Mouse (Mus musculus): ENCODE results near the gene Nipbl.
A peak's percentile ranks its signal among the peaks of the same experiment; 100 is the strongest.
"Not testable (repeated sequence)": the region's sequence is repeated elsewhere in the genome, so short reads cannot be mapped to it uniquely, and the experiment has no call there.

The Nipbl gene

GRCm38 (mm10) chr15:8443926-8444889 lies at the start of gene Nipbl:
Gene Nipbl, minus strand, starts transcription at chr15:8444463.
- peak; percentile 89 to 92 for DNase-seq (ENCODE audit: low spot score in 2 of 2)

DNA sequence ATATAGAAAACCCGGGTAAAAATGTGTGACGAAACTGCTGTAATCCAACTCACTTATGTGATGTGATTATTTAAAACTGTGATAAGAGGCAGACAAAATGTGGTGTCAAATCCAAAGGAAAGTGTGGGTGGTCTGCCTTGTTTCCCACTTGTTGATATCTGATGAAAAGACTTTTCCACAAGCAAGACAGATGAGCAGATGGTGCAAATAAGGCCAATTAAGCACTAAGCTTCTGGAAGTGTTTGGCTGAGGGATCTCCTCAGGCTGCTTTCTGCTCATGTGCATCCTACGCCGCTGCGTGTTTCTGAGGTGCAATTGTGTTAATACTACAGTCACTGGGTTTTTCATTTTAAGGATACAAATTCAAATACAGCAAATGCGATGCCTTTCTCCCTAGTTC lies 41.0 kb upstream of the Nipbl start:
- DNase-seq (ENCODE audit: low spot score in 2 of 2): no peak

DNA sequence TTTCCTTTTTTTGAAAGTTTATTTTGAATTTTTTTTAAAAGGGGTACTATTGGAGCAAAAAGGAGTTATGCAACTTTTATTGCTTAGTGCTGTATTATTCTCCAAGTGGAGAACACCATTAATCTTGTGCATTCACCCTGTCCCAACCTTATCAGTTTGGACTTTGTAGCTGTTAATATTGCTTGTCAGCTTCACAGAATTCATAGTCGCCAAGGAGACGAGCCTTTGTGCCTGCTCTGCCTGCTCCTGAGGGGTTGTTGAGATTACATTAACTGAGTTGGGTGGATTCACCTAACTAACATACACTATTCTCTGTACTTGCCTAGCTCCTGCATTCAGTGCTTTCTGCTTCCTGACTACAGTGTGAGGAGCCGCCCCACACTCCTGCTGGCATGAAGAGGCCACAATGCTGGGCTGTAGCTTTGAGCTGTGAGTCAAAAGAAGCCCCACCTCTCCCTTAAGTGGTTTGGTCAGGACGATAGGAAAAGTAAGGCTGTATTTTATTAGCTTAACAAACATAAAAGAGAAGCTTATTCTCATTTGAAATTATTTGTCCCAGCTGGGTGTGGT lies 24.8 kb upstream of the Nipbl start:
- DNase-seq (ENCODE audit: low spot score in 2 of 2): no peak

DNA sequence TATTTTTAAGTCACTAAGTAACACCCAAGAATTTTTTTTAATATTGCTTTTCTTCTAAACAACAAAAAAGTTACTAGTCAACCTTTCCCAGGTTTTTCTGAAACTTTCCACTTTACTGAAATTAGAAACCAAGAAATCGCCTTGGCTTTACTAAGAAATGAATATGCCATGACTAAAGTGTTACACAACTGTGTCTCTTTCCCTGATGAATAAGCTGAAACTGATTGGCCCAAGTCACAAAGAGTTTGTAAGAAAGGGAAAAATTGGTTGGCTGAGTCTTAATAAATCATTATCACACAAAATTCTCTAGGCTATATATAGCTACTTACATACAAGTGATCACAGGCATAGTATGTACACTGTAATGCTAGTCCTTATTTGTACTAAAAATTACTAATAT lies 19.3 kb upstream of the Nipbl start:
- DNase-seq (ENCODE audit: low spot score in 2 of 2): no peak

DNA sequence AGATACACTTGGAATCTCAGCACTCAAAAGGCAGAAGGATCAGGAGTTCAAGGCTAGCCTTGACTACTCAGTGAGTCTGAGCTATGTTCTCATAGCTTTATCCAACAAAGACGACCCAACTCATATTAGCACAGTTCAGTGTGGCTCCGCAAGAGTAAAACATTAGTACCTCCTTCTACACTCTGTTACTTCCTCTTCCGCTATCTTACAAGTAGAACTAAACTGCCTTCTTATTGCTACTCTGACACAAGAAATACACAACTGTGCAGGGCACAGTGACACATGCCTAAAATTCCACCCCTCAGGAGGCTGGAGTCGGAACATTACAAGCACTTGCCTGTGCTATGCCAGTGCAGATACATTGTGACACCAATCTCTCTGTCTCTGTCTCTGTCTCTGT lies 18.5 kb upstream of the Nipbl start:
- DNase-seq (ENCODE audit: low spot score in 2 of 2): no peak

DNA sequence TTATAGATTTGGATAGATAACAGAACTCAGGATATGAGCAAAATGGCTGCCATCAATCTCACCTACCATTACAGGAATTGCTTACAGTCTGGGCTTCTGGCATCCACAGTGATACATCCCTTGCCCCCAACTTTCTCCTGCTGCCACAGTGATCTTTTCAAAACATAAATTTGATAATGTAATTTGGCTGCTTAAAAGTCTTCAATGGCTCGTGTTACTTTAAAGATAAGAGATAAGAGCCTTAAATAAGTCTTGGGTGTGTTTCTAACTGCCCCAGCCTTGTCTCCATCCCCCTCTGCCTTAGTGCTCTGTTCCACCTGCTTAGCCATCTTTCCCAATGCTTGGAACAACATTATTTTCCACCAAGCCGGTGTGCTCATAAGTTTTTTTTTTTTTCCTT lies 16.6 kb upstream of the Nipbl start:
- no peak for DNase-seq (ENCODE audit: low spot score in 2 of 2)

- DNase-seq (ENCODE audit: low spot score in 2 of 2): no peak
Measured at GRCm38 (mm10) chr15:8459979-8460378, 15.7 kb upstream of the Nipbl start.

- not testable (repeated sequence) for DNase-seq (ENCODE audit: low spot score in 2 of 2)
Measured at GRCm38 (mm10) chr15:8456223-8456622, 12.0 kb upstream of the Nipbl start.

DNA sequence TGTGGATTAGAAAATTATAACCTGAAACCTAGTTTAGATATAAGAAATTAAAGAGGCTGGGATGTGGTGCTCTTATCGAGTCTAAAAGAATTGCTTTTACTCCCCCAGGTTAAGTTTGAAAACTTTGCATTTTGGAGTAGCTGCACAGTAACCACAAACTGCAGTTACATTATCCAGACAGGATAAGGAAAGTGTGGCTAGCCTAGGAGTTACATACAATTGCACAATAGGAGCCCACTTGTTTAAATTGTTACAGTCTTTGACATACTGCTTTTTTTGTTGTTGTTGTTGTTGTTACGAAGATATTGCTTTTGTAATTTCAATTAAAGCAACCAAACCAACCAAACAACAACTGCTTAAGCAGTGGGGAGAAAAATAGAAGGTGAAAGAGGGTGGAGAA lies 11.2 kb upstream of the Nipbl start:
- no peak for DNase-seq (ENCODE audit: low spot score in 2 of 2)

DNA sequence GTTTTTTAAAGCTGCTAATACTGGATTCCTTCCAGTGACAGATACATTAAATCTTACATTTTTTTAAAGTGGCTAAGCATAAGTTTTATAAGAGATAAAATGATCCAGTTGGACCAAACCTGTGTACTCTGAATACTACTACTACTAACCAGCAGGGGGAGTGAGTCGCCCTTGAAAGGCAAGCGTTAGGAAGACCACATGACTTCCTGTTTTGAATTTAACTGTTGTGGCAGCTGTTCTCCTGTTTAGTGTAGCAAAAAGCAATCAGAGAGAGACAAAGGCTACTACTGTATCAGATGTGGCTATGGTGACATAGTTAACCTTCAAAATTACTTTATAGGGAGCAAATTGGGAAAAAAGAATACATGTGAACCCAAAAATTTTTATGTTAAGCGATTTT lies 6.8 kb upstream of the Nipbl start:
- peak; percentile 66 to 87 for DNase-seq (ENCODE audit: low spot score in 2 of 2)

GRCm38 (mm10) chr15:8447193-8447767 lies 3.0 kb upstream of the Nipbl start:
- no peak for DNase-seq (ENCODE audit: low spot score in 2 of 2)

DNA sequence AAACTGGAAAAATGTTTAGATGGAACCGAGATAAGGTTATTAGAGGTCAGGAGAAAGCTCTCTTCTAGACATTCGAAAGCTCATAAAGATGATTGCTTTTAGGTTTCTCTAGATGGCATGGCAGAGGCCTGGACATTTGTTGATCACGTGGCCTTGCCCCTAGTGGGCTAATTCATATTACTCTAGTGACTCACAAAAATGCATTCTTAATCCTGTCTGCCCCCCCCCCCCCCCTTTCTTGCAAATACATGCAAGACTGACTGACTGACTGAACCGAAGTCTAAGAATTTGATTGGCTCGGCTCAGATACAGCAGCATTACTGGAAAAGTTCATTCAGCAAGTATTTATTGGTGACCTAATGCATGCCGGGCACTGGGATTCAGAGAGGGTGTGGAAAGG lies 2.2 kb upstream of the Nipbl start:
- DNase-seq (ENCODE audit: low spot score in 2 of 2): no peak

- peak; percentile 37 to 48 for DNase-seq (ENCODE audit: low spot score in 2 of 2)
Measured at GRCm38 (mm10) chr15:8445951-8446419, 1.7 kb upstream of the Nipbl start.

- peak; percentile 78 to 80 for DNase-seq (ENCODE audit: low spot score in 2 of 2)
Measured at GRCm38 (mm10) chr15:8444890-8445597, 781 bp upstream of the Nipbl start.

GRCm38 (mm10) chr15:8443168-8443925 lies 916 bp downstream of the Nipbl start:
- peak; percentile 46 to 57 for DNase-seq (ENCODE audit: low spot score in 2 of 2)

DNA sequence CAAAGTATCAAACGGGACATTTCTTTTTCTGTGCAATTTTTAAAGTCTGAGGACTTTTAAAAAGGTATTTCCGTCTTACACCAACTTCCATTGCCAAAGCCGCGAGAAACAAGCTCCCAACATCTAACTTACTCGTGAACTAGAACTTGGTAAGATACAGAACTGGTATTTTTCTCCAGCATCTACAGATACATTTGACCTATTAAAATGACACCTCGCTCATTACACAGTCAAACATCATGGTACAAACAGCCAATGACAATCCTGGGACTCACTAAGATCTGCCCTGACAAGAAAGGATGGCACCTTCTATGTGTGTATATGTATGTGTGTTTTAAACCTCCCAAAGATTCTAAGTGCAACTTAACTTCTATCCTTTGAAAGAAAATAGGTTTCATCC lies 1.5 kb downstream of the Nipbl start:
- no peak for DNase-seq (ENCODE audit: low spot score in 2 of 2)

- no peak for DNase-seq (ENCODE audit: low spot score in 2 of 2)
Measured at GRCm38 (mm10) chr15:8442156-8442555, 2.1 kb downstream of the Nipbl start.

DNA sequence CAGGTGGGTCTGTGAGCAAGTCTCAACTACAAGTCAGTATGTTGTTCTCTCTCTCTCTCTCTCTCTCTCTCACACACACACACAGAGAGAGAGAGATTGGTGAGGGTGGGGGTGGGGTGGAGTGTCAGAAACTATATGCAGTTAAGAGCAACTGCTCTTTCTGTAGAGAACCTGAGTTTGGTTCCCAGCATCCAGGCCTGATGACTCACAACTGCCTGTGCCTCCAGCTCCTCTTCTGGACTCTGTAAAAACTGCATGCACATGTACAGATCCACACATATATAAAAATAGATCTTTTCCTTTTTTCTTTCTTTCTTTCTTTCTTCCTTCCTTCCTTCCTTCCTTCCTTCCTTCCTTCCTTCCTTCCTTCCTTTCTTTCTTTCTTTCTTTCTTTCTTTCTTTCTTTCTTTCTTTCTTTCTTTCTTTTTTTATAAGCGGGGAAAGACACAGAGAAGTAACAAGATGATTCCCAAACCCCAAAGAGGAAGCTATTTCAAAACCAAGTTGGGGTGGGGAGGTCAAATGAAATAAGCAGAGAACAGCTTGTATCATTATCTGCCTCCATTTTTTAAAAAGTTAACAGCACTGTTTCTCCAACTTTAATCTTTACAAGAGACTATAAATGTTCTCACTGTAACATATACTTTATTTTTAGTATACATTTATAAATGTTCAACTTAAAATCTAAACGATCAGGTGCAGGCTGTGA lies 10.9 kb downstream of the Nipbl start:
- no peak for DNase-seq (ENCODE audit: low spot score in 2 of 2)

DNA sequence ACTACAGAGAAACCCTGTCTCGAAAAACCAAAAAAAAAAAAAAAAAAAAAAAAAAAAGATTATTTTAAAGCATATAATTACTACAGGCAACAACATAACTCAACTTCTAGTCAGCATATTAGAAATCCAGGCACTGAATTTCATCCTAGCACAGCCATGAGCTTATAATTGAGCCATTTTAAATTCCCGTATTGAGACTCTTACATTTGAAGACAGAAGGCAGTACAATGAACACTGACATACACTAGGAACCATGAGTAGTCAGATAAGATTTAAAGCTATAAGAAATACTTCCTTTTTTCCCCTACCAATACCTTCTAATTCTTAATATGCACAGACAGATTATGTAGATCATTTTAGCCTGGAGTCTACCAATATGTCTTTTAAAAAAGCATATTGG lies 11.7 kb downstream of the Nipbl start:
- no peak for DNase-seq (ENCODE audit: low spot score in 2 of 2)

DNA sequence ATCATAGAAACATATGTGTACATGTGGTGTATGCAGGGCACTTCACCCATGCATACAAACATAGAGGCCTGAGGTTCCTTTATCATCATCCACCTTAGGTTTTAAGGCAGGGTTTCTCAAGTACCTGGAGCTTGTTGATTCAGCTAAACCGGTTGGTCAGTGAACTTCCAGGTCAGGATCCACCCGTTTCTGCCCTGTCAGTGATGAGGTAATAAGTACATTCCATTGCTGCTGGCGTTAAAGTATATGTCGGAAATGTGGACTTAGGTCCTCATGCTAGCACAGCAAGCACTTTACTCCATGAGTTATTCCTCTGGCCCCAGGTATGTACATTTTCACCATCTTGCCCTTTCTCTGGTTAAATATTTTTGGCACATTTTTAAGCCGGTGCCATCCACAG lies 14.8 kb downstream of the Nipbl start:
- no peak for DNase-seq (ENCODE audit: low spot score in 2 of 2)

GRCm38 (mm10) chr15:8420909-8421308 lies 23.4 kb downstream of the Nipbl start:
- DNase-seq (ENCODE audit: low spot score in 2 of 2): peak in 1 of 2 experiments; percentile 35

All from thymus, postnatal 10 days (tissue).